Mouse (Mus musculus) central nervous system, embryonic 14 days (tissue): ENCODE data around the gene Abcb10. TPM values are rescaled to one million over a fixed set of nuclear protein-coding genes. Genes with fewer than 3 reads are reported as not detected.

Experiments used
- polyA plus RNA-seq: library from polyadenylated mRNA; depleted of rRNA; stranded (reverse); fragments of >200 nt; gene quantifications from 2 replicates; pipeline ENCODE4 v1.2.3, GENCODE M21; 2012; rRNA removed

Abcb10 gene
- 15.6 and 16.7 TPM in 2 replicates for polyA plus RNA-seq

DNA sequence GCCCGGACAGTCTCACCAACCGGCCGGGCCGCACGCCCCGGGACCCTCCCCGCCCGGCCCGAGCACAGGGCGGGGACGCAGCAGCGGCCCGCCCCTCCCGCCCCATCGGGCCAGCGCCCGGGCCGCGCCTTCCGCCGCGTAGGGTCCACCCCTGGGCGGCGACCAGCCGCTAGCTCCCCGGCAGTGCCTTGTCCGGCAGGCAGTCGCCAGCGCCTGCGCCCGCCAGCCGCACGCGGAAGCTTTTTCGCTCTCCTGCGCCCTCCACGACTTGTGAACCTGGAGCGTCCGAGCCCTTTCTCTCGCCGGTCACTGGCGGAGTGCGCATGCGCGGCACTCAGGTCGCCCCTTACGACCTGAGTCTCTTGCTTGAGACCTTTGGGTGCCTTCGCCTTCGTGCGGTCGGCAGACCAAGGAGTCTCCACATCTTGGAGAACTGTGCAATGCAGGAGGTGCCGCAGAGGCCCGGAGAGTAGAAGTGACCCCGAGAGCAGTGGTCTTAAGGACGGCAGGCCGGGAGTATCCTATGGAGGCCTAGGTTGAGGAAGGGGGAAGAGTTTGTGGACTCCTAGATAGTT lies at the start of gene Abcb10:
Gene Abcb10 (minus strand): TSS at position 297 of the 575 bp plus-strand sequence.

DNA sequence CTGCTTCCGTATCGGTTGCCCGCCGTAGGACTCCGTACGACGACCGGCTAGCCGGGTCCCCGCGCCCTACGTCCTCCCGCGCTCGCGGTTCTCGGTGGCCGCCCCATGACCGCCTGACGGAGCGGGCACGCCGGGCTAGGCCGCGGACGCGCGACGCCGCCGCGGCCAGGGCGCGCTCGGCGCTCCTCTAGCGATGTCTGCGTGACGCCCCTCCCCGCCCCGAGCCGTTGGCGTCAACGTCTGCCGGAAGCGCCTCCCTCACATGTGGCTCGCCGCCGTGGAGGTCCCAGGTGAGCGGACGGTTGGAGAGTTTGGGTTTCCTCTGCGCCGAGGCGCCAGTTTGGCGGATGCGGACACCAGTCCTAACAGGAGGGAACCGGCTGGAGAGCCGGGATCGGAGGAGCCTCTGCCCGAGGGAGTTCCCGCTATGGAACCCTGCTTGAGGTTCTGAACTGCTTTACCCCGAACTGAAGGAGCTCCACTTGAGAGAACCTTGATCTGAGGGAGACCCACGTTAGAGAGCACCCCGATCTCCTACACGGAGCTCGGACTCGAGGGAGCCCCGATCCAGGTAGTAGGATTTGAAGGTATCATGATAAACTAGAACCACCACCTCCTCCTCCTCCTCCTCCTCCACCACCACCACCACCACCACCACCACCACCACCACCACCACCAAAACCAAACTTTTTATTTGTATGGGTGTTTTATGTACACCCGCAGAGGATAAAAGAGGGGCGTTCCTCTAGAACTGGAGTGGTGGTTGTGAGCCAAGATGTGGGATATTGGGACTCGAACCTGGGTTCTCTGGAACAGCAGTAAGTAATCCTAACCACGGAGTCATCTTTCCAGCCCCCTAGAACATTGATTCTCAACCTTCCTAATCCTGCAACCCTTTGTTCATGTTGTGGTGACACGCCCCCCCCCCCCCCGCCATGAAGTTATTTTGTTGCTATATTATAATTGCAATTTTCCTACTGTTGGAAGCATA lies 38.6 kb upstream of the Abcb10 start, which contains the start of the genes Taf5l and Urb2:
Gene Taf5l (minus strand): TSS at position 161 of the 991 bp plus-strand sequence.
Gene Urb2 (plus strand): TSS at position 272 of the 991 bp plus-strand sequence.

GRCm38 (mm10) chr8:123948942-123949685 lies 33.8 kb downstream of the Abcb10 start, which contains the start of gene Nup133:
Gene Nup133 (minus strand): TSS chr8:123949265.

Other genes starting within 250 kb of the Abcb10 start
- gene Rab4a, start 177.1 kb downstream of the Abcb10 start, polyA plus RNA-seq, result 44.3 and 46.5 TPM in 2 replicates
- 6.8 and 8.1 TPM in 2 replicates for gene Ccsap, start 122.9 kb downstream of the Abcb10 start, polyA plus RNA-seq
- gene Acta1, start 88.4 kb downstream of the Abcb10 start, polyA plus RNA-seq, result 4.4 and 144 TPM in 2 replicates
- gene Nup133, start 33.9 kb downstream of the Abcb10 start, polyA plus RNA-seq, result 24.1 and 26.7 TPM in 2 replicates
- gene Taf5l, start 38.3 kb upstream of the Abcb10 start, polyA plus RNA-seq, result 28.0 and 28.2 TPM in 2 replicates
- 8.2 and 8.6 TPM in 2 replicates for gene Urb2, start 38.4 kb upstream of the Abcb10 start, polyA plus RNA-seq
- 43.7 and 46.1 TPM in 2 replicates for gene Galnt2, start 248.3 kb upstream of the Abcb10 start, polyA plus RNA-seq